Mouse (Mus musculus): ENCODE results near the gene Casp8ap2. TPM values are rescaled to one million over a fixed set of nuclear protein-coding genes. Genes with fewer than 3 reads are reported as not detected.

Gene Casp8ap2
- polyA plus RNA-seq, 1 experiment from 2014 or later, result 32.2 TPM

DNA sequence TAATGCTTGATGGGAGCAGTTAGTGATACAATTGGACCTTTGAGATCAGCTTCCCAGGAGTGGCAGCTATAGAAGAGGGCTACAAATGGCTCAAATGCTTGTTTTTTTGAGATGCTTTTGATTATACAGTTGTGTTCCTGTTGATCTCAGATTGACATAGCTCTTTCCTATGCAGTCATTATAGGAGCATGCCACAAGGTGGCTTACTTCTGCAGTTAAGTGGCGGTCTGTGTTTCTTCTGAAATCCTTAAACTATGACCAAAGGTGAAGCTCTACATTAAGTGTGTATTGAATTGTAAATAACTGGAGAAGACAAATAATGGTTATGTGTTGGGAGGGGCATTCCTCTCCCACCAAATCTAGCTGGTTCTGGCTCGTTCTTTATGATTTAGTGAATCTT is 54.6 kb downstream of the Casp8ap2 start:
- no peak overlapping the region for H3K9ac ChIP-seq
- H3K4me1 ChIP-seq, result no peaks in the 10 kb centered on the region
- H3K4me2 ChIP-seq, result no peak overlapping the region
- H3K4me3 ChIP-seq, result no peak overlapping the region
- H3K27me3 ChIP-seq (replicated peaks), result no peaks in the 10 kb centered on the region
- no peak for ATAC-seq (ENCODE audit: extremely low read depth, insufficient number of reproducible peaks, low FRiP score, low TSS enrichment)
- peaks cover 89% of the 10 kb centered on the region for H3K36me3 ChIP-seq
- 86% methylated on average over 2 of the region's 2 CpGs for WGBS
- H3K9me3 ChIP-seq, result no peaks in the 10 kb centered on the region
- no peak overlapping the region for H3K27ac ChIP-seq (replicated peaks)

DNA sequence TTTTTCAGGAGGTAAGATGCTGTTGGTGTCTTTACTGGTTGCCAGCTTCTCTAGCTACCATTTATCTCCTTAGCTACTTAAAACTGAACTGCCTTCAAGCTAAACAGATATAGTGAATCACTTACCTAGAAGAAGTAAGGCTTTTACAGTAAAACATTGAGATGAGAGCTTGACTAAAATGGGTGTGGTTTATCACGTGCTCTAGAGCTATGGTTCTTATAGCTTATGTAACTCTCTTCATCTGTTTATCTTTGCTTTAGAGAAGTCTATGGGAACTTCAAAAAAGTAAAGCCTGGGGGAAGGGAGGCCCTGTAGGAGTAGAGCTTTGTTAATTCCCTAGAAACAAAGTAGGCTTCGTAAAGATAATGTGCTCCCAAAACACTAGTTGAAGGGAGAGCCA is 58.8 kb downstream of the Casp8ap2 start:
- Histone ChIP-seq H3K27ac (replicated peaks) (no peak overlapping the region), H3K4me2 (no peak overlapping the region), H3K4me3 (no peak overlapping the region), H3K9me3 (no peaks in the 10 kb centered on the region), H3K4me1 (no peaks in the 10 kb centered on the region), H3K27me3 (replicated peaks) (no peaks in the 10 kb centered on the region), H3K9ac (no peak overlapping the region), H3K36me3 (peaks cover 90% of the 10 kb centered on the region)
- ATAC-seq (ENCODE audit: extremely low read depth, insufficient number of reproducible peaks, low FRiP score, low TSS enrichment), result no peak
- 78% methylated on average over 2 of the region's 2 CpGs for WGBS

DNA sequence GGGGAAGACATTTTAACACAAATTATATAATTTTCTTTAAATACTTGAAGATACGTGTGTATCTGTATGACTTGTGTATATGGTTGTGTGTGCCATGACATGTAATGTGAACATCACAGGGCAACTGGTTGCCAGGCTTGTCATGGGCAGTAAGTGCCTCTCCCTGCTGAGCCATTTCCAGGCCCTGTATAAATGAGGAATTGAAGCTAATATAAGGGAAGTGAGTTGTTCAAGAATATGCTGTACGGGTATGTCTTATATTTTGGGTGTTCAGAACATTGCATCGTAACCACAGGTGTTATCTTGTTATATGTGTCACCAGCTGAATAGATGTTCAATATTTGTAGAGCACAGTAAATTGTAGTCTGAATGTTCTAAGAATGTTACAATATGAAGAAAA is 62.2 kb downstream of the Casp8ap2 start:
- 86% methylated on average over 3 of the region's 3 CpGs for WGBS
- no peaks in the 10 kb centered on the region for H3K27me3 ChIP-seq (replicated peaks)
- ATAC-seq (ENCODE audit: extremely low read depth, insufficient number of reproducible peaks, low FRiP score, low TSS enrichment), result no peak

DNA sequence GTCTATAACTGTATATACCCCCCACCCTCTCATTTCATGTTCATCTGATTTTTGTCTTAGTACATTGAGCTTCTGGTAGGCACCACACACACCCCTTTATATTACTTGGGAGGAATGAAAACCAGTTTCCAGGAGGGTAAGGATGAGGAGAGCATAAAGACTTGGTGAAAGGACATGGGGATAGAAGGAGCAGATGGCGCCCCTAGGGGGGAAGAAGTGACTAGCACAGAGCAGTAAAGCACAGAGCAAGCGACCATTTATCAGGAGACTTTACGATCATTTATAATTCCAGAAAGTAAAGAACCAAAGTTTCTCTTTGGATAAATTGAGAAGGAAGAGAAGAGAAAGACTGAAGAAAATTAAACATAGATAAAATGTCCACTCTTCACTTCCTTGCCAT is 65.6 kb downstream of the Casp8ap2 start:
- Histone ChIP-seq H3K27ac (replicated peaks) (no peak overlapping the region), H3K4me2 (no peak overlapping the region), H3K4me3 (no peak overlapping the region), H3K9ac (no peak overlapping the region), H3K9me3 (no peaks in the 10 kb centered on the region), H3K4me1 (peaks cover 5% of the 10 kb centered on the region; the same call in 1 of the 2 replicates), H3K36me3 (peaks cover 86% of the 10 kb centered on the region), H3K27me3 (replicated peaks) (no peaks in the 10 kb centered on the region)
- ATAC-seq (ENCODE audit: extremely low read depth, insufficient number of reproducible peaks, low FRiP score, low TSS enrichment), result no peak
- WGBS, result 81% methylated on average over 3 of the region's 3 CpGs

More for the DNA sequence above, 62.2 kb downstream of the Casp8ap2 start:
- Histone ChIP-seq H3K9ac (no peak overlapping the region), H3K27ac (replicated peaks) (no peak overlapping the region), H3K4me2 (no peak overlapping the region), H3K4me3 (no peak overlapping the region), H3K9me3 (no peaks in the 10 kb centered on the region), H3K4me1 (peaks cover 5% of the 10 kb centered on the region; the same call in 1 of the 2 replicates), H3K36me3 (peaks cover 86% of the 10 kb centered on the region)

DNA sequence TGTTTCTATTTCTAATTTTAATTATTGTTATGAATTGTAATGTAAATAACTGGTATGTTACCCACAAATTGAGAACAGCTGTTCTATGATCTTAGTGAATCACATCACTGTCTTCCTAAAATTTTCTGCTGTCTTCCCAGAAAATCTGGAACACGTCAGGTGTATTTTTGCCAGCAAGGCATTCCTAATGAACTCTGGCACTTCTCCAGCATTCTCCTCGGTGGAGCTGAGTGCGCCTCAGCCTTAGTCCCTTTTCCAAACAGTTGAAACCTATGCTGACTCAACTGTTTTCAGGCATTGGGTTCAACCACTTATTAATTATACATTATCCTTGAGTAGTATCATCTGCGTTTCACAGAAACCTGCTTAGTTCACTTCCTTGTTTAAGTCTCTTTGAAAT is 67.2 kb downstream of the Casp8ap2 start:
- no peaks in the 10 kb centered on the region for H3K27me3 ChIP-seq (replicated peaks)
- no peak for ATAC-seq (ENCODE audit: extremely low read depth, insufficient number of reproducible peaks, low FRiP score, low TSS enrichment)
- 62% methylated on average over 4 of the region's 4 CpGs for WGBS
- no peak overlapping the region for H3K4me2 ChIP-seq
- H3K9ac ChIP-seq, result no peak overlapping the region
- H3K4me1 ChIP-seq, result peaks cover 5% of the 10 kb centered on the region; the same call in 1 of the 2 replicates
- no peaks in the 10 kb centered on the region for H3K9me3 ChIP-seq
- H3K4me3 ChIP-seq, result no peak overlapping the region
- H3K36me3 ChIP-seq, result peaks cover 83% of the 10 kb centered on the region
- H3K27ac ChIP-seq (replicated peaks), result no peak overlapping the region

DNA sequence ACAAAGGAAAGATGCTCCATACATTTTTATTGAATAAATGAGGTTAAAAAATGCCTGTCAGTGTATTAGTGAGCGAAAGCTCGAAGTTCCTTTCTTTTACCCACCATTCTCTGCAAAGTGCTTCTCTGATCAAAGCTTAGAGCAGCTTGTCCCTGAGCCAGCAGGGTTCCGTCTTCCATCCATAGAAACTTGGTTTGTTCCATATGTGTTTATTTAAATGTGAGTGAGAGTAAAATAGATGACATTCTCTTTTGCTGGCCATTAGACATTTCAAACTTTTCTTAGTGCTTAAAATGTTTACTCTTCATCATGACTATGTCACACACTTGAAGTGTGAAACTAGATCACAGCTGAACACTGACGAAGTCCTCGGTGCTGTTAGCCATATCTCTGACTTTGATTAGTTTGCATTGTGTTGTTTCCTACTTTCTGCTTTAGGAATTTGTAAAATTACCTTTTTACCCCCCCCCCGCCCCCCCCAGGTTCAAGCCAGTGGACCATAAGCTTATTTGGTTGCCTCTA is 67.9 kb downstream of the Casp8ap2 start:
- H3K36me3 ChIP-seq, result peaks cover 80% of the 10 kb centered on the region
- ATAC-seq (ENCODE audit: extremely low read depth, insufficient number of reproducible peaks, low FRiP score, low TSS enrichment), result no peak
- WGBS, result 82% methylated on average over 6 of the region's 6 CpGs

More for the DNA sequence above, 67.9 kb downstream of the Casp8ap2 start:
- Histone ChIP-seq H3K4me2 (no peak overlapping the region), H3K9ac (no peak overlapping the region), H3K9me3 (no peaks in the 10 kb centered on the region), H3K4me1 (peaks cover 5% of the 10 kb centered on the region; the same call in 1 of the 2 replicates), H3K4me3 (no peak overlapping the region), H3K27me3 (replicated peaks) (no peaks in the 10 kb centered on the region), H3K27ac (replicated peaks) (no peak overlapping the region)

Other genes starting within 250 kb of the Casp8ap2 start
- not detected in 2 replicates for gene Gja10, start 12.7 kb upstream of the Casp8ap2 start, polyA plus RNA-seq (2015; fragmentation: Nextera tagmentation; extraction: Ambion mirVana)
- gene Mdn1, start 41.7 kb downstream of the Casp8ap2 start, polyA plus RNA-seq (2015; fragmentation: Nextera tagmentation; extraction: Ambion mirVana), result 8.1 and 9.8 TPM in 2 replicates
- 131 and 136 TPM in 2 replicates for gene Lyrm2, start 184.8 kb downstream of the Casp8ap2 start, polyA plus RNA-seq (2015; fragmentation: Nextera tagmentation; extraction: Ambion mirVana)

Data from heart, embryonic 13.5 days (tissue).